Mouse (Mus musculus) macrophage (primary cell): ENCODE measurements around the gene Ftl1-ps1. TPM values are rescaled to one million over a fixed set of nuclear protein-coding genes. Genes with fewer than 3 reads are reported as not detected.

Source experiments
- polyA plus RNA-seq: library from polyadenylated mRNA; stranded (reverse); fragments of 250-400 nt; gene quantifications from 3 replicates; pipeline ENCODE4 v1.2.4, GENCODE M21; 2018; ENCODE audit warnings: inconsistent platforms

Ftl1-ps1 gene
- polyA plus RNA-seq, 1 experiment from 2014 or later = 124 TPM

Other genes starting within 250 kb of the Ftl1-ps1 start
- 40.4 to 47.3 TPM (median 46.4 TPM) in 3 replicates for gene Exoc3, start 191.0 kb upstream of the Ftl1-ps1 start, polyA plus RNA-seq
- 3.9 to 14.0 TPM (median 5.2 TPM) in 3 replicates for gene Ahrr, start 107.4 kb upstream of the Ftl1-ps1 start, polyA plus RNA-seq
- gene Pdcd6, start 82.1 kb upstream of the Ftl1-ps1 start, polyA plus RNA-seq = 71.3 to 129 TPM (median 111 TPM) in 3 replicates
- 152 to 201 TPM (median 158 TPM) in 3 replicates for gene Sdha, start 49.4 kb upstream of the Ftl1-ps1 start, polyA plus RNA-seq
- gene Ccdc127, start 49.4 kb upstream of the Ftl1-ps1 start, polyA plus RNA-seq = 30.5 to 37.2 TPM (median 31.6 TPM) in 3 replicates
- 1.4 to 24.9 TPM (median 11.7 TPM) in 3 replicates for gene Lrrc14b, start 35.7 kb upstream of the Ftl1-ps1 start, polyA plus RNA-seq
- 2.0 to 2.5 TPM (median 2.4 TPM) in 3 replicates for gene Zfp72, start 8.9 kb upstream of the Ftl1-ps1 start, polyA plus RNA-seq
- 7.5 to 13.6 TPM (median 11.2 TPM) in 3 replicates for gene Zfp825, start 94.3 kb downstream of the Ftl1-ps1 start, polyA plus RNA-seq
- gene Erap1, start 239.9 kb downstream of the Ftl1-ps1 start, polyA plus RNA-seq = 46.7 to 65.9 TPM (median 51.4 TPM) in 3 replicates